Mouse (Mus musculus) heart, adult 11 months (tissue): Measurements from ENCODE around the gene Krt27.
A peak's percentile ranks its signal among the peaks of the same experiment; 100 is the strongest.

ENCODE experiments used
- DNase-seq: peaks from one replicate; pipeline ENCODE4 v3.0.0; 2022

Gene Krt27

DNA sequence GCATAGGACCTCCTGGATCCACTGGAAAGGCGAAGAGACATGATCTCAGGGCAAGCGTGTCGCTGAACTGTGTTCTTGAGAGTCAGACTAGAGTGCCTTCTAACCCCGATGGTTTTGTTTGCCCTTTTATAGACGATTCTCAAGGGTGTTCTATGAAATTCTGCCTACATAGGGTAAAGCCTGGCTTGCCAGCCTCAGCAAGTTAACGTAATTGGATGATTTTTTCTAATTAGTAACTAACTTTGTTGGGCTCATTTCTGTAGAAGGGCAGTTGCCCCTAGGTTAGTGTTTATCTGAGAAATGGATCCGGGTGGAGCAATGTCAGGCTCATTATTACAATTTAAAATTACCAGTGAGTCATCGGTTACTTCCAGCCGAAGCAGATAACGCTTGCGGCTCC is 28.1 kb downstream of the Krt27 start, which contains the start of gene Krt25:
Gene Krt25, minus strand, starts transcription at position 101 of the 400 bp plus-strand sequence.
- DNase-seq = no peak

DNA sequence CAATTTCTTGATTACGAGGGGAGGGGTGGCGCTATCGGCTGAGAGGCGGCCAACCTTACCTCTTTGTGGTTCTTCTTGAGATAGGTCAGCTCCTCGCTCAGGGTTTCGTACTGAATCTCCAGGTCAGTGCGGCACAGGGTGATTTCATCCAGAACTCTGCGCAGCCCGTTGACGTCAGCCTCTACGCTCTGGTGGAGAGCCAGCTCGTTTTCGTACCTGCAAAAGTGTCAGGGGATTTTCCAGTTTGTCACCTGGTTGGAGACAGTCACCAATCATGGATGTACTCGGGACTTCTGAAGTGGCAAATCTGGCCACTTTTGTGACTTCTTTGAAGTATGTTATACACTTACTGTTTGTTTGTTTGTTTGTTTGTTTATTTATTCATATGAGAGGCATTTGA is 29.8 kb downstream of the Krt27 start:
- peak; percentile 51 for DNase-seq

DNA sequence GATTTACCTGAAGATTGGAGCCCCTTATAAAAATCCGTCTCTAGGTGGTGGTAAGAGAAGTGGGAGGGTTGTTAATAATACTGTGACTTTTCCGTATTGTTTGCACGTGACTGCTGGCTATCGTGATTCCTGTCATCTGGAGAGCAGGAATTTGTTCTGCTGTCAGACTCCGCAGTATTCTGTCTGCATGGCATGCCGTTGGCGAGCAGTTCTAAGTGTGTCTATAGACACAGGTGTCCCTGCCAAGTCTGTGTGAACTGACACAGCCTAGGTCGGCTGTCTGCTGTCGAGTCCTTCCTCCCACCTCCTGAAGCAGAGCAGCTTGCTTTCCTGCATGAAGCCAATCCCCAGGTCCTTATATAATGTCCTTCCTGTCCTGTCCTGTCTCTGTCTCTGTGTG is 31.8 kb downstream of the Krt27 start:
- DNase-seq = peak; percentile 64

DNA sequence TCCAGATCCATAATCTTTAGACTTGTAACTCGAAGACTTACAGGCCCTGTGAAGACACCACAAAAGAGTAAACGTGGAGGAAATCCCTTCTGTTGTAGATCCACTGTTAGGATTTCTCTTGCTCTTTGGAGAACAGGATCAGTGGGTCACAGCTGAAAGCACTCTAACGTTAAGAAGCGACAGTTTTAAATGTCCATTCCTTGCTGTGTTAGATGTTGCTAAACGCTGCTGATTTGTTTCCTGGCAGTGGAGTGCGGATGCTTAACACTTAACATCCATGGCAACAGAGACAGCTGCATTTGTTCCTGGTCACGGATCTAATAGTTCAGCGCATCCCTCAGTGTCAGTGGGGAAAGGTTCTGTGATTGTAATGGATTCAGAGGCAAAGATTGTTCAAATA is 34.4 kb downstream of the Krt27 start:
- DNase-seq = peak; percentile 29

DNA sequence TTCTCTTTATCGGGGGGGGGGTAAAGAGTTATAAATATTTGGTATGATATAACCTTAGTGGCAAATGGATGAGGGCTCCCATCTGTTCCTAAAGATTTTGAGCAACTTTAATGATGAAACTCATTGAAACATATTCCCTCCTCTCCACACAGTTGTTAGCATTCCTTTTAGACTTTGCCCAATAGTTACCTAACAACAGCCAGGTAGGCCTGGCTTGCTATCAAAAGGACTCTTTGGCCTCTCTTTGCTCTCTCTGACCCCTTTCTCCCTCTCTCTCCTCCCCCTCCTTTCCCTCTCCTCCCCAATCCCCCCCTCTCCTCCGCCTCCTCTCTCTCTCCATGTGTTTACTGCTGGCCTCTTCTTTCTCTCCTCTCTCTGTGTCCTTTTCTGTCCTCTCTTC is 36.3 kb downstream of the Krt27 start:
- DNase-seq = peak; percentile 8

DNA sequence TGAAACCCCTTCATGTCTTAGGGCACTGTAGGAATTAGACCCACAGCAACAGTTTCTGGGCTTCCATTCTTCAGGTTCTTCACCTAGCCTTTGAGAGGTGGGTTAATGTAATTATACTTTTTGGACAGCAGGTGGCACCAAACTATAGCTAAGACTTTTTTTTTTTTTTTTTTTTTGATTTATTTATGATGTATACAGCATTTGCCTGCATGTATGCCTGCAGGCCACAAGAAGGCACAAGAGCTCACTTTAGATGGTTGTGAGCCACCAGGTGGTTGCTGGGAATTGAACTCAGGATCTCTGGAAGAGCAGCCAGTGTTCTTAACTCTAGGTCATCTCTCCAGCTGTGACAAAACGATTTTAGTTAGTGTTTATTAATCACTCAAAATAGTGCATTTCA is 40.0 kb downstream of the Krt27 start:
- DNase-seq = peak; percentile 7

DNA sequence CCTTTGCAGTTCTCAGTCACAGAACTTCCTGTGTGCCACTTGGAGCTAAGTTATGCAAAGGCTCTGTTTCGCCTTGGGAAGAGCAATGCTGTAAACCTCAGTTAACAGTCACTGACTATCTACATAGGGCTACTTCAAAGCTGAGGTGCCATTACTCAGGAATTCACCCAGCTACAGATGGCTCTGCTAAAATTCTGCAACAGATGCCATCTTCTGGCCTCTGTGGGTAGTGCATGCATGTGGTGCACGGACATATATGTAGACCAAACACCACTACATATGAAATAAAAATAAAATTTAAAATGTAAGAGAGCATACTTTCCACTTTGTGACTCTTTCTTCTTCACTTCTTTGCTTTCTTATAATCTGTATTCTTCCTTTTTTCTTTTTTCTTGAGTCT is 43.3 kb downstream of the Krt27 start:
- peak; percentile 71 for DNase-seq
